Mouse (Mus musculus) E14TG2a.4 (cell line): Measurements from ENCODE around the gene Isl2.

Source experiments
- CTCF ChIP-seq: conservative IDR thresholded peaks from 2 replicates; pipeline ENCODE4 v1.5.1; 2014; ENCODE audit warnings: low read length
- POU5F1 ChIP-seq: IDR thresholded peaks from 2 replicates; pipeline ENCODE4 v1.6.1; 2014; ENCODE audit warnings: low read length, borderline replicate concordance

DNA sequence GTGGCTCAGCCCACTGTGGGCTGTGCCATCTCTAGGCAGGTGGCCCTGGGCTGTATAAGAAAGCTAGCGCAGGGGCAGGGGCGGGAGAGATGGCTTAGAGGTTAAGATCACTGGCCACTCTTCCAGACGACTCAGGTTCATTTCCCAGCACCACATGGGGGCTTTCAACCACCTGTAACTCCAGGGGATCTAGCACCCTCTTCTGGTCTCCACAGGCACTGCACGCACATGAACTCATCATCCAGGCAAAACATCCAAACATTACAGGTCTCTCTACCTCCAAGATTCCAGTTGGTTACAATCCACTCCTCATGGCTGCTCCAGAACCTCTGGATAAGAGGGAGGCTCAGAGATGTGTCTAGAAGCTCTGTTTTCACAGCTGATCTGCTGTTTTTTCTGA lies 12.8 kb upstream of the Isl2 start:
- TF ChIP-seq CTCF, result peak; percentile 96
- TF ChIP-seq POU5F1, result no peak
